Mouse (Mus musculus): Measurements from ENCODE around the gene Dip2c.

DNA sequence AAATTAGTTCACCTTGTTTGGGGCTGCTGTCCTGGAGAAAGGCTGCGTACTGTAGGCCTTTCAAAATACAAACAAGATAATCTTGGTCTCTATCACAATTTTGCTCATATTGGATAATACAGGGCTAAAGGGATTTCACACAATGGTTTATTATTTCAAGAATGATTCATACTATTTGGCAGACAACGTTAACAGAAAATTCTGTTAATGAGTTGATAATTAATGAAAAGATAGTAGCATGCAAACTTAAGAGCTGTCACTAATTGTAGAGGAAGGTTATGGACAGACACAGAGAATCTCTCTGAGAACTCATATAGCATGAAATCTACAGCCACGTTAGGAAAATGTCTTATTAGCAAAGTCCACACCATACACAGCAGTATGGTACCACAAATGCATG, 436.6 kb downstream of the Dip2c start:
- no peak for TF ChIP-seq ZNF384 (IDR thresholded peaks at IDR 0.05; ENCODE audit: low read depth, low read length)
- no peak for TF ChIP-seq ZC3H11A (IDR thresholded peaks at IDR 0.05; ENCODE audit: borderline replicate concordance, low read depth, low read length)
- TF ChIP-seq MAFK (IDR thresholded peaks at IDR 0.05; ENCODE audit: insufficient read depth, low read depth, low read length): no peak
- no peak for TF ChIP-seq CHD2 (IDR thresholded peaks at IDR 0.05; ENCODE audit: low read depth, low read length)
- no peak for TF ChIP-seq HCFC1 (IDR thresholded peaks at IDR 0.05; ENCODE audit: borderline replicate concordance, insufficient read depth, low read length)

Measured in ES-E14 (cell line).